Mouse (Mus musculus): ENCODE data around the gene Tnnc2.

Gene Tnnc2

GRCm38 (mm10) chr2:164795868-164796267 is 16.1 kb upstream of the Tnnc2 start:
- DNase-seq (ENCODE audit: low read depth): no peak

DNA sequence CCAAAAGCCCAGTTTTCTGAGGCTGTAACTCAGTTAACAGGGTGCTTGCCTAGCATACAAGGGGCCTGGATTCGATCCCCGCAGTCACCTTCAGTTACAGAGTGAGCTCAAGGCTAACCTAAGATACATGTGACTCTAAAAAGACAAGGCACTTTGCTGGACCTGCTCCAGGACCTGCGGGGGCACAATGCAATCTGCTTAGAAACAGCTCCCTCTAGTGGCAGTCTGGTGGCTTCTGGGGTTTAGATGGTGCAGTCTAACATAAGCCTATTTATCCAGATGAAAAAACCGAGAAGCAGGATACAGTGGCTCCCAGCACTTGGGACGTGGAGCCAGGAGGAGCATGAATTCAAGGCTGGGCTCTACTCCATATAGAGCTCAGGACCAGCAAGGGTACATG is 14.5 kb upstream of the Tnnc2 start:
- DNase-seq (ENCODE audit: low read depth): peak; percentile 82

DNA sequence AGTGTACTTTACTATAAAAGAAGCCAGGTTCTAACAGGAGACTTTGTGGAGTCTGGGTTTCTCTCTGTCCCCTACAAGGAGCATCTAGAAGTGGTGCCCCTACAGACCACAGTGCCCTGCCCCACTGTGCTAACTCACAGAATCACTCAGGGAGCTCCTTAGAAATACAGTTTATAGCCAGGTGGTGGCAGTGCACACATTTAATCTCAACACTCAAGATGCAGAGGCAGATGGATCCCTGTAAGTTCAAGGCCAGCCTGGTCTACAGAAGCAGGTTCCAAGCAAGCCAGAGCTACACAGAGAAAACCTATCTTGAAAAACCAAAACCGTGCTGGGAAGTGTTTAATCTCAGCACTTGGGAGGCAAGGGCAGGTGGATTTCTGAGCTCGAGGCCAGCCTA is 14.0 kb upstream of the Tnnc2 start:
- DNase-seq (ENCODE audit: low read depth): no peak

- DNase-seq (ENCODE audit: low read depth): peak; percentile 51
Measured at GRCm38 (mm10) chr2:164793236-164793635, 13.5 kb upstream of the Tnnc2 start.

DNA sequence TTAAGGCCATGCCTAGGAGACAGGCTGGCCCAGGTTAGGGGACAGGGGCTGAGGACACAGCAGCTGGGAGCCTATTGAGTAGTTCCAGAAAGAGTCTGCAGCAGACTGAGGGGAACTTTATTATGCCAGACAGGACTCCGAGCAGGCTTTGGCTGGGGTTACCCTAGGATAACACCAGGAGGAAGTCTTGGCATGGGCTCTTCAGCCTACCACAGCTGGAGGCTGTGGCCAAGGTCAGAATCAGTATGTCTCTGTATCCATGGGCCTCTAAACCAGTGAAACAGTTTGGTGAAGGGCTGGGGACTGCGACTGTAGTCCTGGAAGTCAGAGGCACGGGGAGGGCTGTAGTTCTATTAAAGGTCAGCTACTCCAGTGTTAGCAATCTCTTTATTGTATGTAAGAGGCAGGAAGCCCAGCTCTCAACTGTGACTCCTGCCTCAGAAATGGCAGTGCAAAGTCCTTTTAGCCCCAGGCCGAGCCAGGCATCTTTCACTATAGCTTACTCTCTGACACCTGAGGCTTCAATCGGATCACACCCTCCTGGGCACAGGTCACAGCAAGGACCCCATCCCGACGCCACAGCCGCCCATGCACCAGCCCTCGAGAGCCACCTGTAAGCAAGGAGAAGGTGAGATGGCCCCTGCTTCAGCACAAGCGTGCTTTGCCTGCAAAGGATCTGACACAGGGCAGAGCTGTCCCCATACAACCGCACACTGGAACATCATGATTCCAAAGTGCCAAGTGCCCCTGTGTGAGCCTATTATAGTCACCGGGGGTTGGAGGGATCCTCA is 12.8 kb upstream of the Tnnc2 start:
- no peak for DNase-seq (ENCODE audit: low read depth)

DNA sequence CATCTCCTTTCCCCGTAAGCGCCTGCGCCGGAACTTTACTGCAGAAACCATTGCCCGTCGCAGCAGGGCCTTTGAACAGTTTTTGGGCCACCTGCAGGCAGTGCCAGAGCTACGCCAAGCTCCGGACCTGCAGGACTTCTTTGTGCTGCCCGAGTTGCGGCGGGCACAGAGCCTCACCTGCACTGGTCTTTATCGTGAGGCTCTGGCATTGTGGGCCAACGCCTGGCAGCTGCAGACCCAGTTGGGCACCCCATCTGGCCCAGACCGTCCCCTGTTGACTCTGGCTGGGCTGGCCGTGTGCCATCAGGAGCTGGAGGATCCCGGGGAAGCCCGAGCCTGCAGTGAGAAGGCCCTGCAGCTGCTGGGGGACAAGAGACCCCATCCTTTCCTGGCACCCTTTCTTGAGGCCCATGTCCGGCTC is 12.1 kb upstream of the Tnnc2 start:
- no peak for DNase-seq (ENCODE audit: low read depth)

DNA sequence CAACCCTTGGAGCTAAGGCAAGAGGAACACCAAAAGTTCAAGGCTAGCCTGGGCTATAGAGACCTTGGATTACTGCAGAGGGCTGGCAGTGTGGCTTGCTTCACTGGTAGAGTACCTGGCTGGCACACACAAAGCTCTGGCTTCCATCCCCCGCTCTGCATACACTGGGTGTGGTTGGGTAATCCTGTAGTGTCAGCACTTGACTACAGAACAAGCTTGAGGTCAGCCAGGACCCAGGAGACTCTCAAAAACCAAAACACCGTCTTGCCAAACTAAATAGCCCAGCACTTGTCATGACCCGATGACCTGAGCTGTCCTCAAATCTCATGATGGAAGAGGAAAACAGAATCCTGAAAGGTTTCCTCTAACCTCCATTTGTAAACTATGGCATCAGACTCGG is 10.7 kb upstream of the Tnnc2 start:
- DNase-seq (ENCODE audit: low read depth): no peak

GRCm38 (mm10) chr2:164788411-164788810 is 8.6 kb upstream of the Tnnc2 start:
- no peak for DNase-seq (ENCODE audit: low read depth)

DNA sequence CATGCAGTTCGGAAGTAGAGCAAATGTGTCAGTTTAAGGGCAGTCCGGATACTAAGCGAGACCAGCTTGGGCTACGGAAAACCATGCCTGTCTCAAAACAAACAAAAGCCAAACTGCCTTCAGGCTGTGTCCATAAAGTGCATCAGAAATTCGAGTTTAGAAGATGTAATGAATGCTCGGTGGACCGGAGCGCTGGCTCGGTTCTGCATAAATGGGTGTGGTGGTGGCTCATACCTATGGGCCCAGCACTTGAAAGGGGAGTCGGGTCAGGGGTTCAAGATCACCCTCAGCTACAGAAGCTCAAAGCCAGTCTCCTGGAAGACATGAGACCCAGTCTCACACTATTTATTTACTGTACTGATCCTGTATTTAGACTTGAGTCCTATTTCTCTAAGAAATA is 8.0 kb upstream of the Tnnc2 start:
- no peak for DNase-seq (ENCODE audit: low read depth)

- DNase-seq (ENCODE audit: low read depth): no peak
Measured at GRCm38 (mm10) chr2:164787032-164787431, 7.3 kb upstream of the Tnnc2 start.

DNA sequence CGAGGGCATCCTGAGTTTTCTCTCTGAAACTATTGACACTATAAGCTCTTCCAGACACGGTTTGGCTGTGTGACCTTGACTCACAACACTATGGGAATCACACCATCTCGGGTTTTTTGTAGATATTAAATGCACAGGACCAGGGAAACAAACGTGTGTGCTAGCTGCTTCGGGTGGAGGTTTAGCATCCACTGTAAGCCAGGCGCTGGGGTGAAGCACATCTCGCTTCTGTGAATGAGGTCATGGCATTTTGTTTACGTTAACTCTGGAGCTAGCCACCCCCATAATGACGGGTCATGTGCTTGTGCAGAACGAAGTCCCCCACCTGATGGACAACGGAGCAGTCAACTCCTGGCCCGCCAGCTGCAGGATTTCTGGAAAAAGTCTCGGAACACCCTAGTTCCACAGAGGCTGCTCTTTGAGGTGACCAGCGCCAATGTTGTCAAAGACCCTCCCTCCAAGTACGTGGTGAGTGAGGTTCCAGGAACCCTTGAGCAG is 6.7 kb upstream of the Tnnc2 start:
- no peak for DNase-seq (ENCODE audit: low read depth)

- DNase-seq (ENCODE audit: low read depth): peak; percentile 39
Measured at GRCm38 (mm10) chr2:164785481-164786387, 6.0 kb upstream of the Tnnc2 start, which contains the start of gene Snx21. TSS of gene Snx21 (plus strand) at chr2:164785823.

GRCm38 (mm10) chr2:164784869-164785420 is 5.2 kb upstream of the Tnnc2 start:
- DNase-seq (ENCODE audit: low read depth): no peak

DNA sequence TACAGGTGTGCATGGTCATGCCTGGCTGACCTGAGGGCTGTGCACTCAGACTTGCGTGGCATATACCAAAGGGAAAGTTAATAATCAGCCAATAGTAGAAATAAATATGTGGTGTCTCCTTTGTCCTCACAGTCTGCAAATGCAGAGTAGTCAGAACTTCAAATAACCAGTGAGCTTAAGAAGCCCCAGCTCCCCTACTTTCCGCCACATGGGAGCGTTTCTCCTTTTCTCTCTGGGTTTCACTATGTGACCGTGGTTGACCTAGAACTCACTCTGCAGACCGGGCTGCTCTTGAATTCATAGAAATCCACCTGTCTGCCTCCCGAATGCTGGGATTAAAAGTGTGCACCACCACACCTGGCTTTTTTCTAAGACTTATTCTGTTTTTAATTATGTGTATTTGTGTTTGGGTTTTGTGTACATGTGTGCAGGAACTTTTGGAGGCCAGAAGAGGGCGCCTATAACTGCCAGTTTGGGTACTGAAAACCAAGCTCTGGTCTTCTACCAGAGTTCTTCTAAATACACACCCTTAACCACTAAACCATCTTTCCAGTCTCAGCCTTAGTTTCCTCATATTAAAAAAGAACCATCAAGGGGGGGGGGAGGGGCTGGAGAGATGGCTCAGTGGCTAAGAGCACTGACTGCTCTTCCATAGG is 4.3 kb upstream of the Tnnc2 start:
- no peak for DNase-seq (ENCODE audit: low read depth)

- DNase-seq (ENCODE audit: low read depth): no peak
Measured at GRCm38 (mm10) chr2:164781876-164782275, 2.1 kb upstream of the Tnnc2 start.

- no peak for DNase-seq (ENCODE audit: low read depth)
Measured at GRCm38 (mm10) chr2:164778809-164779208, 958 bp downstream of the Tnnc2 start.

DNA sequence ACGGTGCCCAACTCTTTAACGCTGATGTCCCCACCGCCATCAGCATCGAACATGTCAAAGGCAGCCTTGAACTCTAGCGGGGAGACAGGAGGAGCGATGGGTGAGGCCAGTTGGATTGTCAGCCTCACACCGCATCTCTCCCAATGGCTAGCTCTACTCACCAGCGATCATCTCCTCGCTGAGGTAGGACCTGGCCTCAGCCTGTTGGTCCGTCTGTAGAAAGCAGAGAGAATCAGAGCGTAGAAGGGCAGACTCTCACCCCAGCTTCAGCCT is 1.8 kb downstream of the Tnnc2 start:
- no peak for DNase-seq (ENCODE audit: low read depth)

DNA sequence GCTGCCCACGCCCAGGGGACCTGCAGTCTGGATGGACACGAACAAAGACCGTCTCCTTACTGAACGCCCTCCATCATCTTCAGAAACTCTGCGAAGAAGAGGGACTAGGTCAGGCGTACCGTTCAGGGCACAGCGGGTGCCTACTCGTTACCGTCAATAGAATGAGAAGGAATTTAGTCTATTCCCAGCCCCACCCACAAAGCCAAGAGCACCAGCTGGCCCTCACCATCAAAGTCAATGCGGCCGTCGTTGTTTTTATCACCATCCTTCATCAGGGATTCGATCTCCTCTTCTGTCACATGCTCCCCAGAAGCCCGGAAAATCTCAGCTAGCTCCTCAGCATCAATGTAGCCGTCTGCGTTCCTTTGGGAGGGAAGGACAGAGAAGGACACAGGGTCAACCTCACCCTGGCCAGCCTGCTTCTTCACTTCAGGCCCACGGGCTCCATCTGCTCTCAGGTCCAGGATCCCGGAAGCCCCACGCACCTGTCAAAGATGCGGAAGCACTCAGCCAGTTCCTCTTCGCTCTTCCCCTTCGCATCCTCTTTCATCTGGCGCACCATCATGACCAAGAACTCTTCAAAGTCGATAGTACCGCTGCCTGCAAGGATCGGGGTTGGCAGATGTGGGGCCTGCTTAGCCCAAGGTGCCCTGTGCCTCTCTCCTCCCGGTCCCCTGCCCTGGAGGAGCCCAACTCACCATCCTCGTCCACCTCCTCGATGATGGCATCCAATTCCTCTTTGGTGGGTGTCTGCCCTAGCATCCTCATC is 2.3 kb downstream of the Tnnc2 start:
- no peak for DNase-seq (ENCODE audit: low read depth)

GRCm38 (mm10) chr2:164776801-164777200 is 3.0 kb downstream of the Tnnc2 start:
- no peak for DNase-seq (ENCODE audit: low read depth)

- DNase-seq (ENCODE audit: low read depth): no peak
Measured at GRCm38 (mm10) chr2:164776130-164776529, 3.6 kb downstream of the Tnnc2 start.

DNA sequence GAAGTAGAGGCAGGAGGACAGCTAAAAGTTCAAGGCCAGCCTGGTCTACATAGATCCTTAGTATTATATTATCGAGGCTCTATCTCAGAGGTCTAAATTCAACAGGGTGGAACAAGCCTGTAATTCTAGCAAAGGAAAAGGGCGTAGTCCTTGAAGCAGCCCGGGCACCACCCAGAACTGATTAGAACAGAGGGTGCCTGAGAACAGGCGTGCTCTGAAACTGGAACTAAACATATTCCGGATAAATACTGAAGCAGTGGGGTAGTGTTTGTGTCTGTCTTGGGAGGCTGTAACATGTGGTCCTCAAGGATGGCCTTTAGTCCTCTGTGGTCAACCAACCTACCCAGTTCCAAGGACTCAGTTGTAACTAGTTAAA is 5.8 kb downstream of the Tnnc2 start:
- DNase-seq (ENCODE audit: low read depth): no peak

All from c-Kit-positive CD71-negative TER-119-negative erythroid progenitor cells, embryonic 14.5 days (primary cell).